Mouse (Mus musculus) intestine, embryonic 15.5 days (tissue): Measurements from ENCODE around the gene Ubap1l. TPM values are rescaled to one million over a fixed set of nuclear protein-coding genes. Genes with fewer than 3 reads are reported as not detected.
"Not testable (repeated sequence)": the region's sequence is repeated elsewhere in the genome, so short reads cannot be mapped to it uniquely, and the experiment has no call there.

Experiments used
- ATAC-seq: fragments of 200-750 bp; cut with Nextera tagmentation; 2 replicates; pipeline ENCODE4 v1.8.0; 2017; ENCODE audit warnings: moderate TSS enrichment, moderate library complexity
- H3K27ac ChIP-seq: fragments of 300-500 bp; sonication (generic); 2 replicates; pipeline ENCODE4 v1.5.1; 2015; ENCODE audit warnings: mild to moderate bottlenecking, inconsistent platforms
- H3K27me3 ChIP-seq: fragments of 300-500 bp; sonication (generic); replicated peaks from 2 replicates; pipeline ENCODE4 v1.6.1; 2015; ENCODE audit warnings: inconsistent platforms
- H3K36me3 ChIP-seq: fragments of 300-500 bp; sonication (generic); 2 replicates; pipeline ENCODE4 v1.6.1; 2015; ENCODE audit warnings: inconsistent platforms
- H3K4me1 ChIP-seq: fragments of 300-500 bp; sonication (generic); replicated peaks from 2 replicates; pipeline ENCODE4 v1.6.1; 2015; ENCODE audit warnings: inconsistent platforms
- H3K4me2 ChIP-seq: fragments of 300-500 bp; sonication (generic); replicated peaks from 2 replicates; pipeline ENCODE4 v1.6.1; 2015; ENCODE audit warnings: mild to moderate bottlenecking, inconsistent platforms
- H3K4me3 ChIP-seq: fragments of 300-500 bp; sonication (generic); replicated peaks from 2 replicates; pipeline ENCODE4 v1.5.1; 2015; ENCODE audit warnings: inconsistent platforms
- H3K9ac ChIP-seq: fragments of 300-500 bp; sonication (generic); 2 replicates; pipeline ENCODE4 v1.6.1; 2015; ENCODE audit warnings: inconsistent platforms
- H3K9me3 ChIP-seq: fragments of 300-500 bp; sonication (generic); 2 replicates; pipeline ENCODE4 v1.6.1; 2016; ENCODE audit warnings: inconsistent platforms
- WGBS: fragments of 180-500 bp; shearing (Covaris S2); methylation state at CpG from one replicate; pipeline ENCODE4 v1.1.7; 2015; 5-methylcytosine and 5-hydroxymethylcytosine counted together
- polyA plus RNA-seq: library from polyadenylated mRNA; unstranded; fragments of >200 nt; fragmentation: Nextera tagmentation; extraction: Ambion mirVana; gene quantifications from 2 replicates; pipeline ENCODE4 v1.2.1, GENCODE M21; 2015

Ubap1l gene
- 0.21 and 0.40 TPM in 2 replicates for polyA plus RNA-seq

GRCm38 (mm10) chr9:65360641-65361448, at the start of gene Ubap1l:
Gene Ubap1l (plus strand): TSS chr9:65361041.
- H3K4me3 ChIP-seq: no peak within 1 kb of the TSS
- H3K4me1 ChIP-seq: no peaks in the 10 kb centered on the region
- no peaks in the 10 kb centered on the region for H3K9me3 ChIP-seq
- H3K4me2 ChIP-seq: no peak within 1 kb of the TSS
- H3K27ac ChIP-seq: no peak within 1 kb of the TSS
- H3K36me3 ChIP-seq: peaks cover 21% of the 10 kb centered on the region
- no peak within 1 kb of the TSS for H3K9ac ChIP-seq
- ATAC-seq: no peak
- no peaks in the 10 kb centered on the region for H3K27me3 ChIP-seq
- 70% methylated on average over 16 of the region's 16 CpGs for WGBS

GRCm38 (mm10) chr9:65312669-65313357, 48.0 kb upstream of the Ubap1l start:
- H3K9ac ChIP-seq: no peak overlapping the region
- no peak overlapping the region for H3K4me3 ChIP-seq
- no peak overlapping the region for H3K27ac ChIP-seq
- no peaks in the 10 kb centered on the region for H3K9me3 ChIP-seq
- 92% methylated on average over 4 of the region's 4 CpGs for WGBS
- H3K4me1 ChIP-seq: no peaks in the 10 kb centered on the region
- no peak overlapping the region for H3K4me2 ChIP-seq
- H3K27me3 ChIP-seq: no peaks in the 10 kb centered on the region
- no peak for ATAC-seq
- H3K36me3 ChIP-seq: peaks cover 27% of the 10 kb centered on the region

GRCm38 (mm10) chr9:65313846-65314245, 47.0 kb upstream of the Ubap1l start:
- no peak for ATAC-seq
- H3K27ac ChIP-seq: no peak overlapping the region
- no peak overlapping the region for H3K4me3 ChIP-seq
- no peaks in the 10 kb centered on the region for H3K27me3 ChIP-seq
- no peak overlapping the region for H3K9ac ChIP-seq
- 93% methylated on average over 1 of the region's 1 CpGs for WGBS
- no peaks in the 10 kb centered on the region for H3K4me1 ChIP-seq
- H3K4me2 ChIP-seq: no peak overlapping the region
- H3K9me3 ChIP-seq: no peaks in the 10 kb centered on the region
- H3K36me3 ChIP-seq: peaks cover 24% of the 10 kb centered on the region

- no peak overlapping the region for H3K27ac ChIP-seq
- H3K4me1 ChIP-seq: no peaks in the 10 kb centered on the region
- H3K36me3 ChIP-seq: peaks cover 22% of the 10 kb centered on the region; the same call in 1 of the 2 replicates
- H3K27me3 ChIP-seq: no peaks in the 10 kb centered on the region
- 82% methylated on average over 11 of the region's 11 CpGs for WGBS
- no peak overlapping the region for H3K4me3 ChIP-seq
- H3K4me2 ChIP-seq: no peak overlapping the region
- no peak for ATAC-seq
- no peak overlapping the region for H3K9ac ChIP-seq
- H3K9me3 ChIP-seq: no peaks in the 10 kb centered on the region
Measured at GRCm38 (mm10) chr9:65322255-65322900, 38.5 kb upstream of the Ubap1l start.

GRCm38 (mm10) chr9:65325971-65326370, 34.9 kb upstream of the Ubap1l start:
- Histone ChIP-seq H3K4me1 (no peaks in the 10 kb centered on the region), H3K27me3 (no peaks in the 10 kb centered on the region), H3K27ac (no peak overlapping the region), H3K4me3 (no peak overlapping the region), H3K4me2 (no peak overlapping the region), H3K36me3 (peaks cover 14% of the 10 kb centered on the region), H3K9ac (no peak overlapping the region), H3K9me3 (no peaks in the 10 kb centered on the region)
- ATAC-seq: no peak

GRCm38 (mm10) chr9:65327371-65327770, 33.5 kb upstream of the Ubap1l start:
- H3K36me3 ChIP-seq: peaks cover 9% of the 10 kb centered on the region
- no peak overlapping the region for H3K9ac ChIP-seq
- H3K27ac ChIP-seq: no peak overlapping the region
- H3K27me3 ChIP-seq: no peaks in the 10 kb centered on the region
- ATAC-seq: no peak
- no peak overlapping the region for H3K4me2 ChIP-seq
- no peak overlapping the region for H3K4me3 ChIP-seq
- H3K4me1 ChIP-seq: no peaks in the 10 kb centered on the region
- WGBS: 96% methylated on average over 2 of the region's 2 CpGs
- H3K9me3 ChIP-seq: no peaks in the 10 kb centered on the region

GRCm38 (mm10) chr9:65333958-65334357, 26.9 kb upstream of the Ubap1l start:
- peak overlapping the region; percentile 48; the same call in 1 of the 2 replicates for H3K27ac ChIP-seq
- no peaks in the 10 kb centered on the region for H3K4me1 ChIP-seq
- no peak overlapping the region for H3K4me3 ChIP-seq
- no peaks in the 10 kb centered on the region for H3K27me3 ChIP-seq
- no peak overlapping the region for H3K9ac ChIP-seq
- peak; percentile 61 for ATAC-seq
- no peaks in the 10 kb centered on the region for H3K9me3 ChIP-seq
- H3K4me2 ChIP-seq: peak overlapping the region; percentile 0; the same call in 1 of the 2 replicates
- H3K36me3 ChIP-seq: no peaks in the 10 kb centered on the region; the same call in 1 of the 2 replicates
- WGBS: 62% methylated on average over 5 of the region's 5 CpGs

- H3K9me3 ChIP-seq: no peaks in the 10 kb centered on the region
- no peak overlapping the region for H3K4me2 ChIP-seq
- no peaks in the 10 kb centered on the region for H3K4me1 ChIP-seq
- H3K27me3 ChIP-seq: no peaks in the 10 kb centered on the region
- no peaks in the 10 kb centered on the region for H3K36me3 ChIP-seq
- H3K27ac ChIP-seq: no peak overlapping the region
- 88% methylated on average over 4 of the region's 4 CpGs for WGBS
- no peak overlapping the region for H3K9ac ChIP-seq
- H3K4me3 ChIP-seq: no peak overlapping the region
- no peak for ATAC-seq
Measured at GRCm38 (mm10) chr9:65339146-65339545, 21.7 kb upstream of the Ubap1l start.

- no peaks in the 10 kb centered on the region for H3K4me1 ChIP-seq
- no peak overlapping the region for H3K9ac ChIP-seq
- no peak overlapping the region for H3K4me3 ChIP-seq
- no peak for ATAC-seq
- no peaks in the 10 kb centered on the region for H3K27me3 ChIP-seq
- no peaks in the 10 kb centered on the region for H3K9me3 ChIP-seq
- H3K36me3 ChIP-seq: no peaks in the 10 kb centered on the region
- 84% methylated on average over 2 of the region's 2 CpGs for WGBS
- H3K27ac ChIP-seq: no peak overlapping the region
- no peak overlapping the region for H3K4me2 ChIP-seq
Measured at GRCm38 (mm10) chr9:65340414-65340813, 20.4 kb upstream of the Ubap1l start.

GRCm38 (mm10) chr9:65345439-65345838, 15.4 kb upstream of the Ubap1l start:
- H3K4me3 ChIP-seq: peak overlapping the region; percentile 98
- not testable (repeated sequence) for H3K4me1 ChIP-seq, ATAC-seq, H3K36me3 ChIP-seq, H3K27me3 ChIP-seq, H3K9me3 ChIP-seq
- 65% methylated on average over 11 of the region's 11 CpGs for WGBS
- peak overlapping the region; percentile 91 for H3K9ac ChIP-seq
- H3K27ac ChIP-seq: peak overlapping the region; percentile 98
- H3K4me2 ChIP-seq: peak overlapping the region; percentile 77

GRCm38 (mm10) chr9:65345854-65346475, 14.9 kb upstream of the Ubap1l start, which contains the start of gene Pdcd7:
Gene Pdcd7 (plus strand): TSS chr9:65346104.
- Histone ChIP-seq H3K4me1 (peaks cover 8% of the 10 kb centered on the region), H3K4me2 (peak within 1 kb of the TSS; percentile 77), H3K27ac (peak within 1 kb of the TSS; percentile 98), H3K9ac (peak within 1 kb of the TSS; percentile 91), H3K9me3 (no peaks in the 10 kb centered on the region), H3K27me3 (no peaks in the 10 kb centered on the region), H3K4me3 (peak within 1 kb of the TSS; percentile 98), H3K36me3 (no peaks in the 10 kb centered on the region)
- under 1% methylated on average over 58 of the region's 59 CpGs for WGBS
- peak; percentile 95 for ATAC-seq
